ENCODE assay signal across 23 mouse cellular contexts in genomic region chr16:32174340-32175005, GRCm38 (mm10). TPM values are rescaled to one million over a fixed set of nuclear protein-coding genes. Genes with fewer than 3 reads are reported as not detected.
DNase-seq lines count a peak whose midpoint lies in the region; ATAC-seq and TF ChIP-seq lines count a peak whose summit lies in the region.
"Had no signal": no experiment of that assay in that cellular context is flagged by ENCODE, and none has a peak within 500 bp of the region (broad histone marks: within the 10 kb centered on the region; RNA-seq: fewer than 3 reads in every experiment).

No protein-coding gene starts in this region.

- H3K9ac ChIP-seq in kidney, postnatal 0 days (ENCODE audit: low read depth, low read length) = no peak overlapping the region
- H3K9ac ChIP-seq: embryonic facial prominence, embryonic 13.5 days; forebrain, embryonic 12.5 days; heart, embryonic 12.5 days had no signal

- peak; percentile 37; the same call in 1 of the 2 replicates for ATAC-seq in kidney, postnatal 0 days (replicated peaks; ENCODE audit: low FRiP score, low read depth)
- ATAC-seq: forebrain, embryonic 16.5 days had no signal

- no peaks in the 10 kb centered on the region for H3K27me3 ChIP-seq in kidney, postnatal 0 days (ENCODE audit: insufficient read depth, low read length)
- H3K27me3 ChIP-seq: embryonic facial prominence, embryonic 13.5 days; forebrain, embryonic 12.5 days; heart, embryonic 12.5 days had no signal

- H3K4me2 ChIP-seq in kidney, postnatal 0 days (ENCODE audit: low read length) = no peak overlapping the region
- H3K4me2 ChIP-seq: embryonic facial prominence, embryonic 13.5 days; forebrain, embryonic 12.5 days; heart, embryonic 12.5 days had no signal

- 52% methylated on average over 8 of the region's 8 CpGs for WGBS in kidney, postnatal 0 days

- no peaks in the 10 kb centered on the region for H3K9me3 ChIP-seq in kidney, postnatal 0 days (replicated peaks; ENCODE audit: low read length)
- H3K9me3 ChIP-seq: embryonic facial prominence, embryonic 13.5 days; forebrain, embryonic 12.5 days; heart, embryonic 12.5 days had no signal

- intact Hi-C loops in heart, postnatal 14 days (cut with DNase I) = no loop called here
- intact Hi-C loops in gastrocnemius, postnatal 36 days (cut with DNase I) = no loop called here

- H3K36me3 ChIP-seq in kidney, postnatal 0 days (ENCODE audit: insufficient read depth, low read length) = no peaks in the 10 kb centered on the region
- H3K36me3 ChIP-seq: embryonic facial prominence, embryonic 13.5 days; forebrain, embryonic 12.5 days; heart, embryonic 12.5 days had no signal

- peak overlapping the region; percentile 55; the same call in 1 of the 2 replicates for H3K27ac ChIP-seq in kidney, postnatal 0 days
- H3K27ac ChIP-seq: embryonic facial prominence, embryonic 13.5 days; forebrain, embryonic 12.5 days had no signal

- TF ChIP-seq CTCF in kidney, postnatal 0 days (IDR thresholded peaks at IDR 0.05; ENCODE audit: low read depth) = no peak

- H3K4me3 ChIP-seq in kidney, postnatal 0 days (replicated peaks; ENCODE audit: low read depth, low read length) = no peak overlapping the region
- H3K4me3 ChIP-seq: embryonic facial prominence, embryonic 13.5 days; forebrain, embryonic 12.5 days; heart, embryonic 12.5 days had no signal

- H3K4me1 ChIP-seq in kidney, postnatal 0 days (replicated peaks; ENCODE audit: insufficient read depth, low read length) = peaks cover 4% of the 10 kb centered on the region

- peak; percentile 78 for DNase-seq in heart, adult 11 months
- no peak for DNase-seq in heart, postnatal 14 days
- DNase-seq in kidney, postnatal 0 days (ENCODE audit: low spot score) = no peak
- DNase-seq in kidney, postnatal 10 days = no peak
- peak; percentile 68 for DNase-seq in R1 (ENCODE audit: low read depth, low spot score)
- DNase-seq in thymus, postnatal 14 days = peak; percentile 61
- DNase-seq in lung, postnatal 10 days = no peak
- DNase-seq in gastrocnemius, postnatal 36 days = no peak
- DNase-seq: adrenal gland, adult 2 months; adrenal gland, postnatal 25 days; cerebellum, adult 18-20 months; cerebellum, postnatal 36 days; gastrocnemius, postnatal 10 days; heart, postnatal 36 days had no signal

RNA-seq across cellular contexts. Expression of gene Bex6, which starts 5.2 kb away (rescaled TPM):
- not detected for total RNA-seq in heart, postnatal 14 days (2021)
- polyA plus RNA-seq in kidney, postnatal 0 days (2015; fragmentation: Nextera tagmentation; extraction: Ambion mirVana) = not detected in 2 replicates
- total RNA-seq in gastrocnemius, postnatal 36 days (2021) = not detected
- total RNA-seq: adrenal gland, adult 2 months; adrenal gland, postnatal 25 days; heart, adult 8-10 months; heart, postnatal 36 days; MEL had no signal
- polyA plus RNA-seq: adrenal gland, adult 2 months; embryonic facial prominence, embryonic 13.5 days; forebrain, embryonic 12.5 days; forebrain, embryonic 16.5 days; frontal cortex, adult 2 months; gonadal fat pad, adult 2 months; heart, embryonic 12.5 days; hindbrain, embryonic 11.5 days had no signal

RNA-seq across cellular contexts. Expression of gene Nrros, which starts 9.1 kb away (rescaled TPM):
- total RNA-seq in heart, postnatal 14 days (2021) = 1 to 10 TPM; 5.8 to 7.3 TPM
- 13.9 and 15.3 TPM in 2 replicates for polyA plus RNA-seq in kidney, postnatal 0 days (2015; fragmentation: Nextera tagmentation; extraction: Ambion mirVana)
- total RNA-seq in gastrocnemius, postnatal 36 days (2021) = 1 to 10 TPM; 2.0 to 2.1 TPM

Comparison
In these comparisons a context has a peak if more than half of its experiments do, and no peak if none do; other contexts are left out.
1. DNase-seq: peak in heart, adult 11 months (single experiment), R1 (single experiment) and thymus, postnatal 14 days (single experiment); none in heart, postnatal 14 days (0 of 2), kidney, postnatal 0 days (single experiment), kidney, postnatal 10 days (single experiment), lung, postnatal 10 days (single experiment) and gastrocnemius, postnatal 36 days (0 of 2).